Mouse (Mus musculus) MEL (cell line): ENCODE measurements around the gene Negr1. TPM values are rescaled to one million over a fixed set of nuclear protein-coding genes. Genes with fewer than 3 reads are reported as not detected.

ENCODE experiments used
- DNase-seq: peaks from one replicate; pipeline ENCODE4 v3.0.0; 2011; ENCODE audit warnings: low read depth, low spot score
- H3K27ac ChIP-seq: 2 replicates; pipeline ENCODE4 v1.5.1; 2012; ENCODE audit warnings: low read depth, mild to moderate bottlenecking, control low read depth, low read length, moderate library complexity; ENCODE audit not compliant: control insufficient read depth
- H3K27me3 ChIP-seq, 2 experiments: fragments of 150-350 bp in 1 of 2; sonication (generic) in 1 of 2; 2 replicates each; pipeline ENCODE4 v1.6.1; 2012; ENCODE audit warnings: low read length in 2 of 2, mild to moderate bottlenecking in 2 of 2, improper control_type of control experiment in 1 of 2, moderate library complexity in 1 of 2; ENCODE audit not compliant: insufficient read depth in 2 of 2, control insufficient read depth in 1 of 2
- H3K36me3 ChIP-seq, 2 experiments: 2 replicates each; pipeline ENCODE4 v1.6.1; 2012 to 2014; ENCODE audit warnings: low read length in 2 of 2, improper control_type of control experiment in 1 of 2, inconsistent platforms in 1 of 2, mild to moderate bottlenecking in 1 of 2; ENCODE audit not compliant: insufficient read depth in 2 of 2, control insufficient read depth in 1 of 2
- H3K4me1 ChIP-seq, 2 experiments: fragments of 150-350 bp in 1 of 2; sonication (generic) in 1 of 2; 2 replicates each; pipeline ENCODE4 v1.6.1; 2012; ENCODE audit warnings: low read length in 2 of 2, improper control_type of control experiment in 1 of 2, mild to moderate bottlenecking in 1 of 2; ENCODE audit not compliant: insufficient read depth in 2 of 2, control insufficient read depth in 1 of 2
- H3K4me3 ChIP-seq, 2 experiments: fragments of 150-350 bp in 1 of 2; sonication (generic) in 1 of 2; 2 replicates each; pipeline ENCODE4 v1.5.1; 2012; ENCODE audit warnings: low read depth in 2 of 2, low read length in 2 of 2, mild to moderate bottlenecking in 2 of 2, moderate library complexity in 2 of 2, control low read depth in 1 of 2, improper control_type of control experiment in 1 of 2; ENCODE audit not compliant: control insufficient read depth in 1 of 2, insufficient read depth in 1 of 2
- H3K79me2 ChIP-seq: 2 replicates; pipeline ENCODE4 v1.6.1; 2012; ENCODE audit warnings: mild to moderate bottlenecking, low read length, moderate library complexity; ENCODE audit not compliant: control insufficient read depth, poor library complexity, insufficient read depth
- H3K9ac ChIP-seq: 2 replicates; pipeline ENCODE4 v1.6.1; 2012; ENCODE audit warnings: low read depth, mild to moderate bottlenecking, control low read depth, low read length, moderate library complexity; ENCODE audit not compliant: control insufficient read depth, poor library complexity, severe bottlenecking
- H3K9me3 ChIP-seq: fragments of 150-350 bp; sonication (generic); replicated peaks from 2 replicates; pipeline ENCODE4 v1.6.1; 2012; ENCODE audit warnings: mild to moderate bottlenecking, low read length, improper control_type of control experiment, moderate library complexity; ENCODE audit not compliant: insufficient read depth
- BHLHE40 ChIP-seq: IDR thresholded peaks from 2 replicates; pipeline ENCODE4 v1.6.1; 2012; ENCODE audit warnings: low read depth, mild to moderate bottlenecking, inconsistent platforms, low read length, improper control_type of control experiment, borderline replicate concordance
- CHD1 ChIP-seq: IDR thresholded peaks from 2 replicates; pipeline ENCODE4 v1.6.1; 2012; ENCODE audit warnings: low read depth, mild to moderate bottlenecking, inconsistent platforms, low read length, improper control_type of control experiment
- CHD2 ChIP-seq: IDR thresholded peaks from 2 replicates; pipeline ENCODE4 v1.6.1; 2011; ENCODE audit warnings: low read length, improper control_type of control experiment
- ELF1 ChIP-seq: IDR thresholded peaks from 2 replicates; pipeline ENCODE4 v1.6.1; 2014; ENCODE audit warnings: low read depth, mild to moderate bottlenecking, inconsistent platforms, low read length, improper control_type of control experiment, moderate library complexity
- EP300 ChIP-seq, 2 experiments: IDR thresholded peaks; 2 replicates each; pipeline ENCODE4 v1.6.1; 2011; ENCODE audit warnings: improper control_type of control experiment in 2 of 2, low read length in 2 of 2, low read depth in 1 of 2, mild to moderate bottlenecking in 1 of 2
- JUND ChIP-seq: IDR thresholded peaks from 2 replicates; pipeline ENCODE4 v1.6.1; 2011; ENCODE audit warnings: low read depth, mild to moderate bottlenecking, improper control_type of control experiment, low read length
- MAZ ChIP-seq: IDR thresholded peaks from 2 replicates; pipeline ENCODE4 v1.6.1; 2012; ENCODE audit warnings: low read depth, mild to moderate bottlenecking, inconsistent platforms, low read length, improper control_type of control experiment
- MYB ChIP-seq: IDR thresholded peaks from 2 replicates; pipeline ENCODE4 v1.6.1; 2011; ENCODE audit warnings: mild to moderate bottlenecking, low read depth, low read length, improper control_type of control experiment
- POLR2AphosphoS2 ChIP-seq: IDR thresholded peaks from 2 replicates; pipeline ENCODE4 v1.6.1; 2011; ENCODE audit warnings: low read length, improper control_type of control experiment
- RCOR1 ChIP-seq: IDR thresholded peaks from 2 replicates; pipeline ENCODE4 v1.6.1; 2012; ENCODE audit warnings: low read depth, mild to moderate bottlenecking, inconsistent platforms, low read length, improper control_type of control experiment
- SMC3 ChIP-seq: IDR thresholded peaks from 2 replicates; pipeline ENCODE4 v1.6.1; 2011; ENCODE audit warnings: low read depth, low read length, improper control_type of control experiment
- TAL1 ChIP-seq: IDR thresholded peaks from 2 replicates; pipeline ENCODE4 v1.6.1; 2012; ENCODE audit warnings: mild to moderate bottlenecking, inconsistent platforms, low read length, moderate library complexity, mixed read lengths
- TCF12 ChIP-seq: IDR thresholded peaks from 2 replicates; pipeline ENCODE4 v1.6.1; 2014; ENCODE audit warnings: low read depth, mild to moderate bottlenecking, inconsistent platforms, low read length, improper control_type of control experiment, moderate library complexity
- USF1 ChIP-seq: IDR thresholded peaks from 2 replicates; pipeline ENCODE4 v1.6.1; 2014; ENCODE audit warnings: low read depth, mild to moderate bottlenecking, inconsistent platforms, low read length, improper control_type of control experiment, moderate library complexity
- ZC3H11A ChIP-seq: IDR thresholded peaks from 2 replicates; pipeline ENCODE4 v1.6.1; 2012; ENCODE audit warnings: low read depth, mild to moderate bottlenecking, inconsistent platforms, low read length, improper control_type of control experiment
- ZKSCAN1 ChIP-seq: IDR thresholded peaks from 2 replicates; pipeline ENCODE4 v1.6.1; 2012; ENCODE audit warnings: low read depth, mild to moderate bottlenecking, inconsistent platforms, low read length, improper control_type of control experiment, moderate library complexity
- ZNF384 ChIP-seq: IDR thresholded peaks from 2 replicates; pipeline ENCODE4 v1.6.1; 2012; ENCODE audit warnings: low read depth, mild to moderate bottlenecking, inconsistent platforms, low read length, improper control_type of control experiment
- polyA plus RNA-seq, 2 experiments: library from polyadenylated mRNA; stranded (reverse) in 1 of 2; unstranded in 1 of 2; fragments of >175 nt in 1 of 2; fragments of >200 nt in 1 of 2; gene quantifications; 2 replicates each; pipeline versions ENCODE4 v1.2.1 to v1.2.4; 2012; ENCODE audit warnings: low replicate concordance in 2 of 2, low read depth in 1 of 2; ENCODE audit not compliant: insufficient read length in 2 of 2, insufficient read depth in 1 of 2, missing spikeins in 1 of 2
- total RNA-seq: library from RNA; depleted of rRNA; stranded (reverse); fragments of 300-350 nt; gene quantifications from 2 replicates; pipeline ENCODE4 v1.2.3, GENCODE M21; 2012

Negr1 gene
- total and polyA plus RNA-seq, 3 experiments, result not detected

- Histone ChIP-seq H3K4me1 (no peaks in the 10 kb centered on the region), H3K36me3 (no peaks in the 10 kb centered on the region), H3K9ac (no peak overlapping the region), H3K27me3 (no peaks in the 10 kb centered on the region), H3K4me3 (no peak overlapping the region), H3K27ac (no peak overlapping the region), H3K9me3 (no peaks in the 10 kb centered on the region), H3K79me2 (no peaks in the 10 kb centered on the region)
- no peak for DNase-seq
- no peak for TF ChIP-seq CHD1
- no peak for TF ChIP-seq POLR2AphosphoS2
- TF ChIP-seq ELF1, result no peak
- TF ChIP-seq RCOR1, result no peak
Measured at GRCm38 (mm10) chr3:156591125-156591524, 29.5 kb downstream of the Negr1 start.

- DNase-seq, result no peak
- H3K36me3 ChIP-seq, result no peaks in the 10 kb centered on the region
- H3K4me1 ChIP-seq, result no peaks in the 10 kb centered on the region
- no peak for TF ChIP-seq SMC3
- no peak for TF ChIP-seq RCOR1
- TF ChIP-seq ZNF384, result no peak
- no peak for TF ChIP-seq JUND
- no peak for TF ChIP-seq MAZ
- no peak for TF ChIP-seq USF1
- TF ChIP-seq POLR2AphosphoS2, result no peak
- no peak for TF ChIP-seq TCF12
- TF ChIP-seq BHLHE40, result no peak
- TF ChIP-seq MYB, result no peak
- no peak for TF ChIP-seq EP300 (IDR thresholded peaks at IDR 0.05; ENCODE audit: low read depth in 1 of 2, low read length in 2 of 2)
- TF ChIP-seq TAL1, result no peak
- no peak for TF ChIP-seq ZKSCAN1
- no peak for TF ChIP-seq ZC3H11A
- no peak for TF ChIP-seq CHD2
- H3K4me3 ChIP-seq, result no peak overlapping the region
- no peak overlapping the region for H3K27ac ChIP-seq
- H3K9ac ChIP-seq, result no peak overlapping the region
- H3K9me3 ChIP-seq, result no peaks in the 10 kb centered on the region
- H3K79me2 ChIP-seq, result no peaks in the 10 kb centered on the region
- H3K27me3 ChIP-seq, result no peaks in the 10 kb centered on the region
Measured at GRCm38 (mm10) chr3:156606846-156607245, 45.3 kb downstream of the Negr1 start.
